Mouse (Mus musculus): ENCODE data around the gene Usp37.

- TF ChIP-seq POLR2A (IDR thresholded peaks at IDR 0.05; ENCODE audit: borderline replicate concordance, insufficient read depth, low read length): no peak
- no peak for TF ChIP-seq CTCF (IDR thresholded peaks at IDR 0.05; ENCODE audit: borderline replicate concordance, insufficient read depth, low read depth, low read length)
These were observed 148.8 kb downstream of the Usp37 start for GRCm38 (mm10) chr1:74395290-74395689.

Measured in cerebellum, adult 2 months (tissue).